14 mouse cellular contexts compared by ENCODE assay signal in genomic region chr6:145040732-145041131, GRCm38 (mm10). TPM values are rescaled to one million over a fixed set of nuclear protein-coding genes. Genes with fewer than 3 reads are reported as not detected.
DNase-seq lines count a peak whose midpoint lies in the region; ATAC-seq lines count a peak whose summit lies in the region.
"Had no signal": no experiment of that assay in that cellular context is flagged by ENCODE, and none has a peak within 500 bp of the region (broad histone marks: within the 10 kb centered on the region; RNA-seq: fewer than 3 reads in every experiment).

No protein-coding gene starts in this region.

- DNase-seq in neural tube, embryonic 10.5 days (ENCODE audit: extremely low spot score, low spot score), result no peak
- no peak for DNase-seq in retina, postnatal 1 day
- no peak for DNase-seq in right cerebral cortex, postnatal 14 days
- DNase-seq in layer of hippocampus, adult 9-11 months, result no peak
- DNase-seq: cerebellum, adult 2 months; kidney, adult 9 months; right cerebral cortex, postnatal 25 days; thymus, postnatal 4 days had no signal

- ATAC-seq in neural tube, embryonic 12.5 days (ENCODE audit: low FRiP score, low read depth), result no peak; the same call in 1 of the 2 replicates
- peak; percentile 17; the same call in 1 of the 2 replicates for ATAC-seq in forebrain, embryonic 13.5 days
- ATAC-seq in hindbrain, embryonic 15.5 days (ENCODE audit: low FRiP score, low read depth), result no peak
- no peak for ATAC-seq in neural tube, embryonic 14.5 days (ENCODE audit: low read depth)

- H3K4me1 ChIP-seq in neural tube, embryonic 12.5 days, result peaks cover 25% of the 10 kb centered on the region
- peaks cover 42% of the 10 kb centered on the region for H3K4me1 ChIP-seq in forebrain, embryonic 13.5 days
- H3K4me1 ChIP-seq in hindbrain, embryonic 15.5 days (replicated peaks), result peaks cover 26% of the 10 kb centered on the region
- peaks cover 12% of the 10 kb centered on the region; the same call in 1 of the 2 replicates for H3K4me1 ChIP-seq in neural tube, embryonic 14.5 days (ENCODE audit: control insufficient read depth, insufficient read depth, low read length)
- H3K4me1 ChIP-seq: lung, embryonic 15.5 days had no signal

- WGBS in neural tube, embryonic 12.5 days, result 32% methylated on average over 7 of the region's 7 CpGs
- WGBS in forebrain, embryonic 13.5 days, result 39% methylated on average over 7 of the region's 7 CpGs
- WGBS in hindbrain, embryonic 15.5 days, result 19% methylated on average over 7 of the region's 7 CpGs
- WGBS in neural tube, embryonic 14.5 days, result 22% methylated on average over 7 of the region's 7 CpGs

- H3K27ac ChIP-seq in neural tube, embryonic 12.5 days, result no peak overlapping the region
- H3K27ac ChIP-seq in forebrain, embryonic 13.5 days, result no peak overlapping the region; the same call in 1 of the 2 replicates
- no peak overlapping the region for H3K27ac ChIP-seq in hindbrain, embryonic 15.5 days (replicated peaks)
- H3K27ac ChIP-seq in neural tube, embryonic 14.5 days (ENCODE audit: low read depth, low read length), result no peak overlapping the region
- H3K27ac ChIP-seq: lung, embryonic 15.5 days had no signal

- H3K27me3 ChIP-seq in neural tube, embryonic 12.5 days (replicated peaks), result no peaks in the 10 kb centered on the region
- H3K27me3 ChIP-seq in forebrain, embryonic 13.5 days, result no peaks in the 10 kb centered on the region
- H3K27me3 ChIP-seq in hindbrain, embryonic 15.5 days, result no peaks in the 10 kb centered on the region
- H3K27me3 ChIP-seq in neural tube, embryonic 14.5 days (ENCODE audit: control insufficient read depth, insufficient read depth, low read length), result no peaks in the 10 kb centered on the region
- H3K27me3 ChIP-seq: lung, embryonic 15.5 days had no signal

- no peak overlapping the region for H3K9ac ChIP-seq in neural tube, embryonic 12.5 days
- H3K9ac ChIP-seq in forebrain, embryonic 13.5 days, result peak overlapping the region; percentile 39; the same call in 1 of the 2 replicates
- no peak overlapping the region for H3K9ac ChIP-seq in hindbrain, embryonic 15.5 days
- no peak overlapping the region for H3K9ac ChIP-seq in neural tube, embryonic 14.5 days (replicated peaks; ENCODE audit: low read depth, low read length)
- H3K9ac ChIP-seq: lung, embryonic 15.5 days had no signal

- peaks cover 8% of the 10 kb centered on the region; the same call in 1 of the 2 replicates for H3K36me3 ChIP-seq in neural tube, embryonic 12.5 days
- H3K36me3 ChIP-seq in forebrain, embryonic 13.5 days (ENCODE audit: poor library complexity, severe bottlenecking), result peaks cover 47% of the 10 kb centered on the region
- H3K36me3 ChIP-seq in hindbrain, embryonic 15.5 days, result 0 out of 2 replicates have a peak, but pooled peaks cover 4% of the 10 kb centered on the region
- 0 out of 2 replicates have a peak, but pooled peaks cover 6% of the 10 kb centered on the region for H3K36me3 ChIP-seq in neural tube, embryonic 14.5 days (ENCODE audit: control insufficient read depth, insufficient read depth, low read length)
- H3K36me3 ChIP-seq: lung, embryonic 15.5 days had no signal

- peak overlapping the region; percentile 32 for H3K4me2 ChIP-seq in neural tube, embryonic 12.5 days (replicated peaks)
- H3K4me2 ChIP-seq in forebrain, embryonic 13.5 days, result peak overlapping the region; percentile 32
- H3K4me2 ChIP-seq in hindbrain, embryonic 15.5 days, result peak overlapping the region; percentile 19
- 0 out of 2 replicates have a peak overlapping the region, but pooled peaks have one; percentile 22 for H3K4me2 ChIP-seq in neural tube, embryonic 14.5 days (ENCODE audit: low read depth, low read length)
- H3K4me2 ChIP-seq: lung, embryonic 15.5 days had no signal

- no peaks in the 10 kb centered on the region for H3K9me3 ChIP-seq in neural tube, embryonic 12.5 days
- H3K9me3 ChIP-seq in forebrain, embryonic 13.5 days (replicated peaks), result no peaks in the 10 kb centered on the region
- no peaks in the 10 kb centered on the region for H3K9me3 ChIP-seq in hindbrain, embryonic 15.5 days
- no peaks in the 10 kb centered on the region for H3K9me3 ChIP-seq in neural tube, embryonic 14.5 days (ENCODE audit: control insufficient read depth, low read length)
- H3K9me3 ChIP-seq: lung, embryonic 15.5 days had no signal

- no peak overlapping the region for H3K4me3 ChIP-seq in neural tube, embryonic 12.5 days
- H3K4me3 ChIP-seq in forebrain, embryonic 13.5 days, result no peak overlapping the region
- no peak overlapping the region for H3K4me3 ChIP-seq in hindbrain, embryonic 15.5 days
- no peak overlapping the region for H3K4me3 ChIP-seq in neural tube, embryonic 14.5 days (ENCODE audit: low read depth, low read length)
- H3K4me3 ChIP-seq: lung, embryonic 15.5 days had no signal

RNA-seq across cellular contexts. Expression of gene Bcat1, which starts 35.3 kb away (rescaled TPM):
- 85.1 and 92.6 TPM in 2 replicates for polyA plus RNA-seq in neural tube, embryonic 12.5 days (2016; fragmentation: Nextera tagmentation; extraction: Ambion mirVana)
- 101 and 102 TPM in 2 replicates for polyA plus RNA-seq in forebrain, embryonic 13.5 days (2015; fragmentation: Nextera tagmentation; extraction: Ambion mirVana)
- polyA plus RNA-seq in hindbrain, embryonic 15.5 days (2015; fragmentation: Nextera tagmentation; extraction: Ambion mirVana), result 95.7 and 101 TPM in 2 replicates
- polyA plus RNA-seq in neural tube, embryonic 14.5 days (2014; fragmentation: Nextera tagmentation; extraction: Ambion mirVana), result 111 and 119 TPM in 2 replicates
- polyA plus RNA-seq: liver, adult 2 months had no signal
